In genomic region chr10:79735361-79735760, GRCm38 (mm10) we compare ENCODE assay signal across 11 mouse cellular contexts. TPM values are rescaled to one million over a fixed set of nuclear protein-coding genes. Genes with fewer than 3 reads are reported as not detected.
A peak's percentile ranks its signal among the peaks of the same experiment; 100 is the strongest.
DNase-seq lines count a peak whose midpoint lies in the region; ATAC-seq and TF ChIP-seq lines count a peak whose summit lies in the region.
"Had no signal": no experiment of that assay in that cellular context is flagged by ENCODE, and none has a peak within 500 bp of the region (broad histone marks: within the 10 kb centered on the region; RNA-seq: fewer than 3 reads in every experiment).

No protein-coding gene starts in this region.

- H3K27ac ChIP-seq in forebrain, embryonic 10.5 days, result 0 out of 2 replicates have a peak overlapping the region, but pooled peaks have one; percentile 3
- H3K27ac ChIP-seq in forebrain, postnatal 0 days (ENCODE audit: low read depth, low read length), result no peak overlapping the region
- H3K27ac ChIP-seq in kidney, embryonic 16.5 days (ENCODE audit: low read length), result no peak overlapping the region
- no peak overlapping the region for H3K27ac ChIP-seq in ES-E14 (ENCODE audit: insufficient read depth, low read depth, low read length, poor library complexity, severe bottlenecking)
- H3K27ac ChIP-seq in limb, embryonic 10.5 days, result 0 out of 2 replicates have a peak overlapping the region, but pooled peaks have one; percentile 21

- WGBS in forebrain, embryonic 10.5 days, result 32% methylated on average over 48 of the region's 52 CpGs
- 41% methylated on average over 42 of the region's 52 CpGs for WGBS in forebrain, postnatal 0 days
- WGBS in kidney, embryonic 16.5 days, result 28% methylated on average over 35 of the region's 52 CpGs
- WGBS in limb, embryonic 10.5 days, result 29% methylated on average over 51 of the region's 52 CpGs

- H3K4me3 ChIP-seq in forebrain, embryonic 10.5 days, result peak overlapping the region; percentile 29
- no peak overlapping the region for H3K4me3 ChIP-seq in forebrain, postnatal 0 days (ENCODE audit: low read depth, low read length)
- peak overlapping the region; percentile 18; the same call in 1 of the 2 replicates for H3K4me3 ChIP-seq in kidney, embryonic 16.5 days (ENCODE audit: low read length)
- peak overlapping the region; percentile 58 to 65 for H3K4me3 ChIP-seq in ES-E14 (ENCODE audit: insufficient read depth in 1 of 2, low read depth in 1 of 2, low read length in 2 of 2, poor library complexity in 1 of 2, severe bottlenecking in 1 of 2)
- H3K4me3 ChIP-seq in limb, embryonic 10.5 days, result peak overlapping the region; percentile 32

- H3K4me2 ChIP-seq in forebrain, postnatal 0 days (ENCODE audit: low read depth), result no peak overlapping the region
- peak overlapping the region; percentile 46 for H3K4me2 ChIP-seq in kidney, embryonic 16.5 days (replicated peaks; ENCODE audit: low read depth, low read length)

- no peak overlapping the region for H3K9ac ChIP-seq in forebrain, postnatal 0 days
- 0 out of 2 replicates have a peak overlapping the region, but pooled peaks have one; percentile 22 for H3K9ac ChIP-seq in kidney, embryonic 16.5 days (replicated peaks; ENCODE audit: low read length)
- peak overlapping the region; percentile 29 for H3K9ac ChIP-seq in ES-E14 (ENCODE audit: insufficient read depth, low read depth, low read length, poor library complexity, severe bottlenecking)

- H3K27me3 ChIP-seq in forebrain, embryonic 10.5 days (ENCODE audit: poor library complexity, severe bottlenecking), result peaks cover 35% of the 10 kb centered on the region
- no peaks in the 10 kb centered on the region for H3K27me3 ChIP-seq in forebrain, postnatal 0 days (ENCODE audit: insufficient read depth, low read length)
- H3K27me3 ChIP-seq in kidney, embryonic 16.5 days (ENCODE audit: insufficient read depth, low read length), result no peaks in the 10 kb centered on the region; the same call in 1 of the 2 replicates
- peaks cover 36% of the 10 kb centered on the region for H3K27me3 ChIP-seq in limb, embryonic 10.5 days (ENCODE audit: low read depth, poor library complexity, severe bottlenecking)

- H3K9me3 ChIP-seq in forebrain, embryonic 10.5 days, result peaks cover 38% of the 10 kb centered on the region
- peaks cover 13% of the 10 kb centered on the region; the same call in 1 of the 2 replicates for H3K9me3 ChIP-seq in forebrain, postnatal 0 days (ENCODE audit: low read length)
- peaks cover 58% of the 10 kb centered on the region for H3K9me3 ChIP-seq in kidney, embryonic 16.5 days (ENCODE audit: low read length)
- H3K9me3 ChIP-seq in ES-E14 (ENCODE audit: control insufficient read depth, insufficient read depth, low read depth, low read length), result peaks cover 18% of the 10 kb centered on the region; the same call in 1 of the 2 replicates
- peaks cover 27% of the 10 kb centered on the region for H3K9me3 ChIP-seq in limb, embryonic 10.5 days (replicated peaks)

- in situ Hi-C loops in ES-E14 (cut with MboI; ENCODE audit: low sequenced_read_pairs in 2 of 2, unreplicated experiment in 2 of 2), result no loop called here

- no peak for TF ChIP-seq CTCF in forebrain, postnatal 0 days (IDR thresholded peaks at IDR 0.05; ENCODE audit: low read depth)

- no peak for DNase-seq in forebrain, embryonic 10.5 days (ENCODE audit: extremely low spot score, low spot score)
- no peak for DNase-seq in forebrain, postnatal 0 days
- no peak for DNase-seq in kidney, adult 9 months
- DNase-seq in ES-E14 (ENCODE audit: low read depth, low spot score), result no peak
- DNase-seq in limb, embryonic 10.5 days (ENCODE audit: low spot score), result no peak
- no peak for DNase-seq in T-cell, adult 2 months (ENCODE audit: low spot score)
- no peak for DNase-seq in cerebellum, adult 11-12 months
- DNase-seq: cerebellum, adult 9-10 months had no signal

- ATAC-seq in forebrain, postnatal 0 days, result no peak
- ATAC-seq in kidney, embryonic 16.5 days (ENCODE audit: low FRiP score, low TSS enrichment), result no peak
- ATAC-seq: activated CD4-positive, CD25-positive, alpha-beta regulatory T cell, adult 4 months had no signal

- H3K36me3 ChIP-seq in forebrain, embryonic 10.5 days (replicated peaks), result peaks cover 84% of the 10 kb centered on the region
- H3K36me3 ChIP-seq in forebrain, postnatal 0 days (ENCODE audit: insufficient read depth), result peaks cover 81% of the 10 kb centered on the region
- H3K36me3 ChIP-seq in kidney, embryonic 16.5 days (ENCODE audit: insufficient read depth, low read length), result peaks cover 77% of the 10 kb centered on the region
- H3K36me3 ChIP-seq in ES-E14 (ENCODE audit: control insufficient read depth, insufficient read depth, low read length, poor library complexity, severe bottlenecking), result peaks cover 45% of the 10 kb centered on the region
- H3K36me3 ChIP-seq in limb, embryonic 10.5 days, result peaks cover 78% of the 10 kb centered on the region

- peaks cover 11% of the 10 kb centered on the region for H3K4me1 ChIP-seq in forebrain, embryonic 10.5 days
- H3K4me1 ChIP-seq in forebrain, postnatal 0 days (ENCODE audit: insufficient read depth), result no peaks in the 10 kb centered on the region
- 0 out of 2 replicates have a peak, but pooled peaks cover 5% of the 10 kb centered on the region for H3K4me1 ChIP-seq in kidney, embryonic 16.5 days (ENCODE audit: insufficient read depth, low read length)
- no peaks in the 10 kb centered on the region for H3K4me1 ChIP-seq in ES-E14 (ENCODE audit: control insufficient read depth in 2 of 2, insufficient read depth in 2 of 2, low read length in 2 of 2, poor library complexity in 1 of 2)
- H3K4me1 ChIP-seq in limb, embryonic 10.5 days, result peaks cover 11% of the 10 kb centered on the region

TF ChIP-seq in ES-E14, 5 proteins besides CTCF, POLR2A, EP300 and RAD21:
- TF ChIP-seq ZC3H11A (IDR thresholded peaks at IDR 0.05; ENCODE audit: borderline replicate concordance, low read depth, low read length) (no peak), CHD2 (IDR thresholded peaks at IDR 0.05; ENCODE audit: low read depth, low read length) (no peak), MAFK (IDR thresholded peaks at IDR 0.05; ENCODE audit: insufficient read depth, low read depth, low read length) (no peak), ZNF384 (IDR thresholded peaks at IDR 0.05; ENCODE audit: low read depth, low read length) (no peak), HCFC1 (IDR thresholded peaks at IDR 0.05; ENCODE audit: borderline replicate concordance, insufficient read depth, low read length) (no peak)

RNA-seq across cellular contexts. Expression of gene Polrmt, which starts 11.0 kb away (rescaled TPM):
- polyA plus RNA-seq in forebrain, embryonic 10.5 days (2016; fragmentation: Nextera tagmentation; extraction: Ambion mirVana), result 50.9 and 52.9 TPM in 2 replicates
- total RNA-seq in forebrain, postnatal 0 days (2014; rRNA removed), result 27.8 and 34.9 TPM in 2 replicates
- polyA plus RNA-seq in forebrain, postnatal 0 days (2015; fragmentation: Nextera tagmentation; extraction: Ambion mirVana), result 27.3 and 30.2 TPM in 2 replicates
- 60.9 and 63.8 TPM in 2 replicates for polyA plus RNA-seq in kidney, embryonic 16.5 days (2015; fragmentation: Nextera tagmentation; extraction: Ambion mirVana)
- 109 and 159 TPM in 2 replicates for total RNA-seq in ES-E14 (2012; rRNA removed)
- 58.6 and 61.2 TPM in 2 replicates for polyA plus RNA-seq in limb, embryonic 10.5 days (2016; fragmentation: Nextera tagmentation; extraction: Ambion mirVana)

RNA-seq across cellular contexts. Expression of gene Hcn2, which starts 18.9 kb away (rescaled TPM):
- 0.06 TPM in 1 of 2 replicates, not detected in the other for polyA plus RNA-seq in forebrain, embryonic 10.5 days (2016; fragmentation: Nextera tagmentation; extraction: Ambion mirVana)
- 28.0 and 34.5 TPM in 2 replicates for total RNA-seq in forebrain, postnatal 0 days (2014; rRNA removed)
- 3.6 and 4.7 TPM in 2 replicates for polyA plus RNA-seq in forebrain, postnatal 0 days (2015; fragmentation: Nextera tagmentation; extraction: Ambion mirVana)
- polyA plus RNA-seq in kidney, embryonic 16.5 days (2015; fragmentation: Nextera tagmentation; extraction: Ambion mirVana), result 0.05 and 0.12 TPM in 2 replicates
- total RNA-seq in ES-E14 (2012; rRNA removed), result 5.0 and 11.8 TPM in 2 replicates
- polyA plus RNA-seq in limb, embryonic 10.5 days (2016; fragmentation: Nextera tagmentation; extraction: Ambion mirVana), result 0.04 TPM in 1 of 2 replicates, not detected in the other
- polyA plus RNA-seq: activated CD4-positive, CD25-positive, alpha-beta regulatory T cell, adult 4 months had no signal

RNA-seq across cellular contexts. Expression of gene Fgf22, which starts 19.5 kb away (rescaled TPM):
- 0.36 and 0.64 TPM in 2 replicates for polyA plus RNA-seq in forebrain, embryonic 10.5 days (2016; fragmentation: Nextera tagmentation; extraction: Ambion mirVana)
- total RNA-seq in forebrain, postnatal 0 days (2014; rRNA removed), result 0.62 and 1.0 TPM in 2 replicates
- polyA plus RNA-seq in forebrain, postnatal 0 days (2015; fragmentation: Nextera tagmentation; extraction: Ambion mirVana), result 0.99 and 1.7 TPM in 2 replicates
- polyA plus RNA-seq in kidney, embryonic 16.5 days (2015; fragmentation: Nextera tagmentation; extraction: Ambion mirVana), result 0.14 and 0.39 TPM in 2 replicates
- 1.5 and 1.9 TPM in 2 replicates for total RNA-seq in ES-E14 (2012; rRNA removed)
- polyA plus RNA-seq in limb, embryonic 10.5 days (2016; fragmentation: Nextera tagmentation; extraction: Ambion mirVana), result 0.28 and 0.65 TPM in 2 replicates
- total RNA-seq: megakaryocyte-erythroid progenitor cell, adult 5-6 weeks had no signal
- polyA plus RNA-seq: activated CD4-positive, CD25-positive, alpha-beta regulatory T cell, adult 4 months had no signal

RNA-seq across cellular contexts. Expression of gene Bsg, which starts 31.1 kb away (rescaled TPM):
- polyA plus RNA-seq in forebrain, embryonic 10.5 days (2016; fragmentation: Nextera tagmentation; extraction: Ambion mirVana), result 598 and 623 TPM in 2 replicates
- total RNA-seq in forebrain, postnatal 0 days (2014; rRNA removed), result 960 and 1,112 TPM in 2 replicates
- polyA plus RNA-seq in forebrain, postnatal 0 days (2015; fragmentation: Nextera tagmentation; extraction: Ambion mirVana), result 1,015 and 1,046 TPM in 2 replicates
- 954 and 1,048 TPM in 2 replicates for polyA plus RNA-seq in kidney, embryonic 16.5 days (2015; fragmentation: Nextera tagmentation; extraction: Ambion mirVana)
- 858 and 1,196 TPM in 2 replicates for total RNA-seq in ES-E14 (2012; rRNA removed)
- polyA plus RNA-seq in limb, embryonic 10.5 days (2016; fragmentation: Nextera tagmentation; extraction: Ambion mirVana), result 642 and 664 TPM in 2 replicates

RNA-seq across cellular contexts. Expression of gene Rnf126, which starts 31.4 kb away (rescaled TPM):
- 92.4 and 113 TPM in 2 replicates for polyA plus RNA-seq in forebrain, embryonic 10.5 days (2016; fragmentation: Nextera tagmentation; extraction: Ambion mirVana)
- total RNA-seq in forebrain, postnatal 0 days (2014; rRNA removed), result 54.1 and 88.3 TPM in 2 replicates
- 131 and 143 TPM in 2 replicates for polyA plus RNA-seq in forebrain, postnatal 0 days (2015; fragmentation: Nextera tagmentation; extraction: Ambion mirVana)
- polyA plus RNA-seq in kidney, embryonic 16.5 days (2015; fragmentation: Nextera tagmentation; extraction: Ambion mirVana), result 66.4 and 77.0 TPM in 2 replicates
- 66.7 and 70.8 TPM in 2 replicates for total RNA-seq in ES-E14 (2012; rRNA removed)
- polyA plus RNA-seq in limb, embryonic 10.5 days (2016; fragmentation: Nextera tagmentation; extraction: Ambion mirVana), result 141 and 151 TPM in 2 replicates

Comparison
In these comparisons a context has a peak if more than half of its experiments do, and no peak if none do; other contexts are left out.
1. H3K27ac ChIP-seq: peak in forebrain, embryonic 10.5 days (single experiment) and limb, embryonic 10.5 days (single experiment); none in forebrain, postnatal 0 days (single experiment), kidney, embryonic 16.5 days (single experiment) and ES-E14 (single experiment).